Mouse (Mus musculus) spleen, adult 2 months (tissue): ENCODE measurements around the gene Dus1l.

Source experiments
- CTCF ChIP-seq: fragments of 200-500 bp; IDR thresholded peaks from 2 replicates; pipeline ENCODE4 v1.5.1; 2011; ENCODE audit warnings: mild to moderate bottlenecking, inconsistent platforms; ENCODE audit not compliant: insufficient read depth, insufficient read length, insufficient replicate concordance; ENCODE audit errors: extremely low read depth
- POLR2A ChIP-seq: fragments of 200-500 bp; IDR thresholded peaks from 2 replicates; pipeline ENCODE4 v1.6.1; 2011; ENCODE audit warnings: low read depth, low read length, inconsistent platforms

GRCm38 (mm10) chr11:120805375-120806298 lies 9.4 kb upstream of the Dus1l start:
- TF ChIP-seq CTCF, result no peak
- TF ChIP-seq POLR2A, result no peak
